Mouse (Mus musculus) hindbrain, embryonic 15.5 days (tissue): ENCODE data around the gene Oprm1. TPM values are rescaled to one million over a fixed set of nuclear protein-coding genes. Genes with fewer than 3 reads are reported as not detected.

Experiments
- ATAC-seq: fragments of 200-750 bp; cut with Nextera tagmentation; 2 replicates; pipeline ENCODE4 v1.8.0; 2017; ENCODE audit warnings: low read depth, moderate number of reproducible peaks, moderate TSS enrichment; ENCODE audit not compliant: low FRiP score
- H3K27ac ChIP-seq: fragments of 300-500 bp; sonication (generic); replicated peaks from 2 replicates; pipeline ENCODE4 v1.5.1; 2015; ENCODE audit warnings: mild to moderate bottlenecking, inconsistent platforms
- H3K27me3 ChIP-seq: fragments of 300-500 bp; sonication (generic); 2 replicates; pipeline ENCODE4 v1.6.1; 2015; ENCODE audit warnings: control low read depth, inconsistent platforms
- H3K36me3 ChIP-seq: fragments of 300-500 bp; sonication (generic); 2 replicates; pipeline ENCODE4 v1.6.1; 2015; ENCODE audit warnings: control low read depth, inconsistent platforms
- H3K4me1 ChIP-seq: fragments of 300-500 bp; sonication (generic); replicated peaks from 2 replicates; pipeline ENCODE4 v1.6.1; 2015; ENCODE audit warnings: control low read depth, inconsistent platforms
- H3K4me2 ChIP-seq: fragments of 300-500 bp; sonication (generic); 2 replicates; pipeline ENCODE4 v1.6.1; 2015; ENCODE audit warnings: moderate library complexity, mild to moderate bottlenecking, inconsistent platforms
- H3K4me3 ChIP-seq: fragments of 300-500 bp; sonication (generic); 2 replicates; pipeline ENCODE4 v1.5.1; 2015; ENCODE audit warnings: mild to moderate bottlenecking, inconsistent platforms
- H3K9ac ChIP-seq: fragments of 300-500 bp; sonication (generic); 2 replicates; pipeline ENCODE4 v1.6.1; 2015; ENCODE audit warnings: inconsistent platforms
- H3K9me3 ChIP-seq: fragments of 300-500 bp; sonication (generic); 2 replicates; pipeline ENCODE4 v1.6.1; 2016; ENCODE audit warnings: control low read depth, inconsistent platforms
- WGBS: fragments of 180-500 bp; shearing (Covaris S2); methylation state at CpG from one replicate; pipeline ENCODE4 v1.1.7; 2015; 5-methylcytosine and 5-hydroxymethylcytosine counted together
- polyA plus RNA-seq: library from polyadenylated mRNA; unstranded; fragments of >200 nt; fragmentation: Nextera tagmentation; extraction: Ambion mirVana; gene quantifications from 2 replicates; pipeline ENCODE4 v1.2.1, GENCODE M21; 2015

Gene Oprm1
- polyA plus RNA-seq, 1 experiment from 2014 or later: 2.9 TPM

DNA sequence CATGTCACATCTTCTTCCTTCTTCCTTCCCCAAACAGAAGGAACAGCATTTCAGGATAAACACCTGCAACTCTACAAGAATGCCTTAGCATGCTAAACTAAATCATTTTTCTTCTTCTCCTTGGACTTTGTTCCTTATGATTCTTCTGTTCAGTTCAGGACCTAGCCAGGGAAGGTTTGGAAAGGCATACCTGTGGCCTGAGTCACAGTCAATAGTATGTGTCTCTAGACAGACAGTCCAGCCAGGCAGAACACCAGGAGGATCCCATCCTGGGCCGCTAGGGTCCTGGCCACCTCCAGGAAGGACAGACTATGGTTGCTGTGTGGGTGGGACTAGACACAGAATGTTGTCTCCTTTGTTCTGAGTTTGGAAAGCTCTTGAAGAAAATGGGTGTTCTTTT is 266.7 kb downstream of the Oprm1 start:
- Histone ChIP-seq H3K4me3 (no peak overlapping the region), H3K36me3 (no peaks in the 10 kb centered on the region), H3K9ac (no peak overlapping the region), H3K4me2 (no peak overlapping the region), H3K9me3 (no peaks in the 10 kb centered on the region), H3K27me3 (no peaks in the 10 kb centered on the region), H3K27ac (no peak overlapping the region), H3K4me1 (no peaks in the 10 kb centered on the region)
- 78% methylated on average over 1 of the region's 1 CpGs for WGBS
- ATAC-seq: no peak

DNA sequence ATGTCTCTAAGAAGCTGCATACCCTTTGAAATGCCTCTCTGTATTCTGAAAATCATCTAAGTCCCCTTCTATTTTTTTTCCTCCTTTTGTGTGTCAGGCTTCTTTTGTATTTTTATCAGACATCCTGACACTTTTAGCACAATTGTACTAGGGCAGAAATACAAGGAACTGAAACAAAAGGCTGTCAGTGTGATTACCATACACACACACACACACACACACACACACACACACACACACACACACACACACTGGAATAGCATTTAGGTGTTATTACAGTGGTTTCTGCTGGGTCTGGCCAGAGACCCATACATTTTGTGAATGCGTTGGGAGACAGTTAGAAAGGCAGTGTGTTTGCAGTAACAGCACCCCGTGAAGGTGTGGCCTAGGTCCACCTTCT is 275.2 kb downstream of the Oprm1 start:
- Histone ChIP-seq H3K4me1 (no peaks in the 10 kb centered on the region), H3K9ac (no peak overlapping the region), H3K4me2 (no peak overlapping the region), H3K27me3 (no peaks in the 10 kb centered on the region), H3K9me3 (no peaks in the 10 kb centered on the region), H3K36me3 (no peaks in the 10 kb centered on the region), H3K4me3 (no peak overlapping the region), H3K27ac (no peak overlapping the region)
- 89% methylated on average over 2 of the region's 2 CpGs for WGBS
- no peak for ATAC-seq

DNA sequence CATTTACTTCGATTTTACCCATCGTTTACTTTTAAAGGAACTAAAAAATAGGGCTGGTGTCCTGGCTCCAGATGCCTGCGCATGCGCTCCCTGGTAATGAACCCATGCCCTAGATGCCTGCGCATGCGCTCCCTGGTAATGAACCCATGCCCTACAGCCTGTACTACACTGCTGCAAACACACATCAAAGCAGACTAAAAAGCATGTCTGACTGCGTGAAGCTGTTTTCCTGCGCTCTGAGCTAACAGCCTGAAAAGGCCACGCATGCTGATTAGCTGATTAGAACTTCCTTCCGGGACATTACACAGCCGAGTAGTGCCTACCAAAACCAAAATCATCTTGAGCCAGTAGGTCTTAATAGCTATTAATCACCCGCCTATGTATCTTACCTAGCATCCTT is 277.2 kb downstream of the Oprm1 start:
- Histone ChIP-seq H3K9ac (no peak overlapping the region), H3K4me3 (no peak overlapping the region), H3K27me3 (no peaks in the 10 kb centered on the region), H3K4me1 (no peaks in the 10 kb centered on the region), H3K9me3 (no peaks in the 10 kb centered on the region), H3K4me2 (no peak overlapping the region), H3K36me3 (no peaks in the 10 kb centered on the region), H3K27ac (no peak overlapping the region)
- 62% methylated on average over 12 of the region's 12 CpGs for WGBS
- ATAC-seq: peak; percentile 61; the same call in 1 of the 2 replicates

DNA sequence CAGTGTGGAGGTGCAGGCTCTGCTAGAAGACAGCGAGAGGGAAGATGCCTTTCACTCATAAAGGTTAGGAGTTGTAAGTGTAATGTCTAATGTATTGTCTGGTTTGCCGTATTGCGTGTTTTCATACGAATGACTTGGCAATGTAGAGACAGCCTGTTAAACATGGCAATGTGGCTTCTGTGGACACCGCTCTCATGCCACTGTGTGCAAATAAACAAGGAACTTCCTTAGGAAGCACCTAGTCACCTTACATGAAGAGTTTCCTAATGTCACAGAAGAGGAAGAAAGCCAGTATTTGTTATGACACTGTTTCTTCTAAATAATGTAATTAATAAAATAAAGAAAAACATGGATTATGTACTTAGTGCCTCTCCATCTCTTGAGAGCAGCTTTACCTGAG is 278.9 kb downstream of the Oprm1 start:
- ATAC-seq: no peak
- Histone ChIP-seq H3K9ac (no peak overlapping the region), H3K9me3 (no peaks in the 10 kb centered on the region), H3K27me3 (no peaks in the 10 kb centered on the region), H3K27ac (no peak overlapping the region), H3K4me2 (no peak overlapping the region), H3K4me1 (no peaks in the 10 kb centered on the region), H3K36me3 (no peaks in the 10 kb centered on the region), H3K4me3 (no peak overlapping the region)
- WGBS: 90% methylated on average over 5 of the region's 5 CpGs

DNA sequence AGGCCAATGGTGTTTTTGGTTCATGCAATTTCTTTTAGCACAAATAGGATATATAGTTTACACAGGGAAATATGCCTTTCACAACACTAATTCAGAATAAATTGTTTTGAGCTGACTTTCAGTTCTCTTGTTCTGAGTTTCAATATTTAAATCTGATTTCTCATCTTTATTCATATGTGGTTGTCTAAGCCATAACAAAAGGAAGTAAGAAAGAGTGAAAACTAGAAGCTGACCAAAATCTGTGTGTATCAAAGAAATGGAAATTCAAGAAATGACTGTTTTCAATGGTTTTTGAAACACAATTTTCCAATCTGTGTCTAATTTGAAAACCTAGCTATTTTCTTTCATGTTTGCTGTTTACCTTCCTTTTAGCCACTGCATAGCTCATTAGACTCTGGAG is 282.7 kb downstream of the Oprm1 start:
- H3K9me3 ChIP-seq: no peaks in the 10 kb centered on the region
- no peak overlapping the region for H3K27ac ChIP-seq
- H3K4me2 ChIP-seq: no peak overlapping the region
- H3K4me3 ChIP-seq: no peak overlapping the region
- H3K27me3 ChIP-seq: no peaks in the 10 kb centered on the region
- H3K4me1 ChIP-seq: no peaks in the 10 kb centered on the region
- ATAC-seq: no peak
- H3K36me3 ChIP-seq: no peaks in the 10 kb centered on the region
- no peak overlapping the region for H3K9ac ChIP-seq

DNA sequence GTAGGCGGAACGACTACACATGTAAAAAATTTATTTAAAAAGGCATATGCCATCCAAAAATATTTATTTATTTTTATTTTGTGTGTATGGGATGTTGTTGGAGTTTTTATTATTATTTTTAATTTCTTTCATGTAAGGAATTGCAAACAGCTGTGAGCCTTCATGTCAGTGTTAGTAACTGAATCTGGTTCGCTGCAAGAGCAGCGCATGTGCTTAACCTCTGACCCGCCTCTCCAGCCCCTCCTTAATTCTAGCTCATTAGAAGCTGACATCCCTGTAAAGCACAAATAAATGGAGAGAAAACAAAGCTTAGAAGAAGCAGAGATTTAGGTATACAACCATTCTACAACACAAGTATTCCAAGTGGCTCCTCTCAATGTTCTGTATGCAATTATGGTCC is 285.6 kb downstream of the Oprm1 start:
- no peaks in the 10 kb centered on the region for H3K36me3 ChIP-seq
- peaks cover 2% of the 10 kb centered on the region; the same call in 1 of the 2 replicates for H3K4me1 ChIP-seq
- no peaks in the 10 kb centered on the region for H3K27me3 ChIP-seq
- WGBS: 76% methylated on average over 5 of the region's 5 CpGs
- no peak overlapping the region for H3K9ac ChIP-seq
- H3K4me2 ChIP-seq: no peak overlapping the region
- H3K9me3 ChIP-seq: no peaks in the 10 kb centered on the region
- no peak overlapping the region for H3K4me3 ChIP-seq
- H3K27ac ChIP-seq: no peak overlapping the region
- no peak for ATAC-seq

DNA sequence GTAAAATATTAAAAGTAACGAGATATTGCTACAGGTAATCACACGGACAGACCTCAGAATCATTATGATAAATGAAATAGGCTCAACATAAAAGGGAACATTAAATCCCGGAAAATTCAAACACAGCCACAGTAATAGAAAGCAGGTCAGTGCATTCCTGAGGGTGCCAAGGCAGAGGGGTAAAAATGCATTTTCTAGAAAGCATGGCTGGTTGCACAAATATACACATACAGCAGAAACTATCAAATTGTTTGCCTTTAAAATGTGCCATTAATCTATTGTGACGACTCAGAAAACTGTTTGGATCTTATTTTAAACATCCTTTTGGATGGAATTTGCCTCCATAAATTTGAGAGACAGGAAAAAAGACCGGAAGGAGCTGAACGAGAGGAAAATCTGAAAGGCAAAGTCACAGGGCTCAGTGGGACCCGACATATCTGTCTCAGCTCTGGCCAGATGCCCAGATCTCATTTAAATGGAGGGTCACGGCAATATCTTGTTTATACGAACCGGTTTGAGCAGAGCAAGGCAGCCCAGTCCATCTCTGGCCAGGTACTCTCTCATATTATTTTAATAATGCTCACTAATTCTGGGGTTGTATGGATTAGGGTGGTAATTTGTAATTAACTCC is 289.1 kb downstream of the Oprm1 start:
- Histone ChIP-seq H3K27me3 (no peaks in the 10 kb centered on the region), H3K27ac (no peak overlapping the region), H3K36me3 (no peaks in the 10 kb centered on the region), H3K4me1 (peaks cover 4% of the 10 kb centered on the region; the same call in 1 of the 2 replicates), H3K9me3 (no peaks in the 10 kb centered on the region), H3K4me3 (no peak overlapping the region), H3K4me2 (no peak overlapping the region), H3K9ac (no peak overlapping the region)
- 49% methylated on average over 10 of the region's 10 CpGs for WGBS
- 0 out of 2 replicates have a peak, but pooled peaks have one; percentile 72 for ATAC-seq

DNA sequence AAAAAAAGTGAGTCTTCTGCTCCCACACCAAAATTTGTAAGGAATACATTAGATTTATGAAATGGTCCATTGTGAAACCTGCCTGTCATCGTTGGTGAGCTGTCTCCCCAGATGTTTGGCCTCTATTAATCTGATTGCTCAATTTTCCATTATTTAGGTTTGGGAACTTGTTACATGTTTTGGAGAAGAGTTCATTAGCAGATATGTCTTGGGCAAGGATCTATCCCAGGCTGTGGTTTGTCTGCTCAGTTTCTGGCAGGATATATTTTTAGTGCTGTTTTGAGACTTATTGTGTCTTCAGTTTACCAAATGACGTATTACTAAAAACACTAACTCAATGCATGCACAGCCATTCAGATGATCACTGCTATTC is 289.6 kb downstream of the Oprm1 start:
- ATAC-seq: no peak
- no peak overlapping the region for H3K9ac ChIP-seq
- H3K27ac ChIP-seq: no peak overlapping the region
- WGBS: 83% methylated on average over 2 of the region's 2 CpGs
- peaks cover 7% of the 10 kb centered on the region; the same call in 1 of the 2 replicates for H3K4me1 ChIP-seq
- no peaks in the 10 kb centered on the region for H3K36me3 ChIP-seq
- no peaks in the 10 kb centered on the region for H3K9me3 ChIP-seq
- no peak overlapping the region for H3K4me2 ChIP-seq
- H3K4me3 ChIP-seq: no peak overlapping the region
- H3K27me3 ChIP-seq: no peaks in the 10 kb centered on the region

DNA sequence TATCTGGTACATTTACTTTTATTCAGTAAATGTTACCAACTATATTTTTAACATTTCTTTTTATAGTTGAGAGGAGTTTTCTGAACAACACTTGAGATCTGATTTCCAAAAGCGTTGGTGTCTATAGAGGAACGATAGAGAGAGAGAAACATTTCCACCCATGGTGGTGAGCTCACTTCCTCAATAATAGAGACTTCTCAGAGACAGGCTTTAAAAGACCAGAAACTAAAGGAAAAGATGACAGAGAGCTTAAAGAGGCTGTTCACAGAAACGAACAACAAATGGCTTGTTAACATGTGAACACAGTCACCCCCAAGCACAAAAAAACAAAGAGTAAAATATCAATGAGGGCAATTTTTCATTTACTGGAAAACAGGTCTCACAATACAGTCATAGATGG is 291.6 kb downstream of the Oprm1 start:
- H3K36me3 ChIP-seq: no peaks in the 10 kb centered on the region
- no peak overlapping the region for H3K4me2 ChIP-seq
- no peak overlapping the region for H3K9ac ChIP-seq
- H3K4me1 ChIP-seq: peaks cover 7% of the 10 kb centered on the region; the same call in 1 of the 2 replicates
- H3K27me3 ChIP-seq: no peaks in the 10 kb centered on the region
- no peak overlapping the region for H3K4me3 ChIP-seq
- no peak overlapping the region for H3K27ac ChIP-seq
- no peaks in the 10 kb centered on the region for H3K9me3 ChIP-seq
- WGBS: 78% methylated on average over 3 of the region's 3 CpGs
- no peak for ATAC-seq

DNA sequence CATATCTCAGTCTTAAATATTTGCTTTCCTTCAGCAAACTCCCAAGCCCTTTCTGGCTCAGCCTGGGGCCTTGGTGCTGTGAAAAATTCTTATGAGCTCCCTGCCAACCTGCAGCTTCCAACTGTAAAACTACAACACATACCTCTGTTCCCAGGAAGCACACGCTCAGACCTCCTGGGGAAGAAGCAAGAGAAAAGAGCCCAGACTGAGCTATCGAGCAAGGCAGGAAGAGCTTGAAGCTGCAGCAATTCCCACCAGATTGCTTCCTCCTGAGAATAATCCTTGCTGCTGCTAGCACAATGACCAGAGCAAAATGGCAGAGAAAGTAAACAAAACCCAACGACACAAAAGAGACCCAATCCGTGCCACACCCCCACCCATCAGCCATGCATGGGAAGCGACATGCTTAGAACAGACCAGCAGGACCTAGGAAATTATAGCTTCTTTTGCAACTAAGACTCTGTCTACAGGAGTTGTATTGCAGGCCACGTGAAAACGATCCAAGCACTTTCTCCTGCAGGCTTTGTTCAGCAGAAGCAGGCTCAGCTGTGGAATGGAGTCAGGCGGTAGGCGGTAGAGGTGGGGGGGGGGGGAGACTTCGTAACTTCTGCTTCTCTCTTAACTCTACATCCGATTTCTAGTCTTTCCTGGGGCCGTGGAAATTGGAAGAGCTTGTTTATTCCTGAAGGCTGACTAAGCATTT is 294.2 kb downstream of the Oprm1 start, which contains the start of gene Ipcef1:
Gene Ipcef1 (minus strand): TSS at position 164 of the 703 bp plus-strand sequence.
- H3K27ac ChIP-seq: no peak within 1 kb of the TSS
- H3K4me1 ChIP-seq: peaks cover 6% of the 10 kb centered on the region; the same call in 1 of the 2 replicates
- H3K9me3 ChIP-seq: no peaks in the 10 kb centered on the region
- H3K27me3 ChIP-seq: no peaks in the 10 kb centered on the region
- peak; percentile 77; the same call in 1 of the 2 replicates for ATAC-seq
- H3K4me3 ChIP-seq: no peak within 1 kb of the TSS
- H3K9ac ChIP-seq: no peak within 1 kb of the TSS
- H3K36me3 ChIP-seq: no peaks in the 10 kb centered on the region
- 22% methylated on average over 12 of the region's 12 CpGs for WGBS
- H3K4me2 ChIP-seq: peak within 1 kb of the TSS; percentile 30; the same call in 1 of the 2 replicates

DNA sequence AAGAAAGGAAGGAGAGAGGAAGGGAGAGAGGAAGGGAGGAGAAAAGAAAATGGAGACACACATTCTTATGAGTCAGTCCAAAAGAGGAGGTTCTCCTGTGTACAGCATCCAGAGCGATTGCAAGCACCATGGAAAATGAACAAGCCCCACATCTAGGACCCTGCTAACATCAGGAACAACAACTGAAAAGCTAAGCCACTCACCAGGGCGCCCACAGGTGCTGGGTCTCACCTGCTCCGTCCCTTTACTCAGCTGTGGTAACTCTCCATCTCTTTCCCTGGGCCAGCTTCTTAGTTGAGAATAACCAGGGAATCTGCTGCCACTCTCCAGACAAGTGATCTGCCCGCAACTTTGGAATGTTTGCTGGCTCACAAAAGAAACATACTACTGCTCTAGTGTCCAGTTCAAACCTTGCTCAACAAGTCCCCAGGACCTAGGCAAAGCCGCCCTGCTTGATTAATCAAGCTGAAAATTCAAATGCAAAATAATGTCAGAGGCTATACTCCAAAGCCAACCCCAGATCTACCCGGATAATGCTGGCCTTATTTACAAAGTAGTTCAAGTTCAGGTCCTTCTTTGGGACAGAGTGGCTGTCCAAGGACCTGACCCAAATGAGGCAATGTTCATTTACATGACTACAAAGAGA is 296.4 kb downstream of the Oprm1 start:
- no peak overlapping the region for H3K27ac ChIP-seq
- no peaks in the 10 kb centered on the region for H3K27me3 ChIP-seq
- 77% methylated on average over 6 of the region's 6 CpGs for WGBS
- H3K4me2 ChIP-seq: no peak overlapping the region
- no peaks in the 10 kb centered on the region for H3K9me3 ChIP-seq
- no peak overlapping the region for H3K4me3 ChIP-seq
- no peaks in the 10 kb centered on the region for H3K36me3 ChIP-seq
- no peak for ATAC-seq
- H3K9ac ChIP-seq: no peak overlapping the region
- 0 out of 2 replicates have a peak, but pooled peaks cover 4% of the 10 kb centered on the region for H3K4me1 ChIP-seq

DNA sequence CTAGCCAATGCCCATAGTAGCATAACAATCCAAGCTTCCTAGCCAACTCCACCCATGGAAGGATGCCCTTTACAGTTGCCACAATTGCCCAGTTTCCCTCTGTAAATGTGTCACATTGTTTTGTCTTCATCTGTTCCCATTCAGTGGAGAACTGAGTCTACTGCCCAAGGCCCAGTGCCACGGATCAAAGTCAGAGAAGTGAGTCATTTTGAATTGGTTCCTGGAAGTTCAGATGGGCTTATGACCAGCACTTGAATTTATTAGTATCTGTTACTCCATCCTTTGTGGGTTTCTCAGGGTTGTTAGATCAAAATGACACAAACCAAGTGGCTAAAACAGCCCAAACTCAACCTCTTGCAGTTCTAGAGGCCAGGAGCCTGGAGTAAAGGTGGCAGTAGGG is 299.2 kb downstream of the Oprm1 start:
- WGBS: 81% methylated on average over 1 of the region's 1 CpGs
- ATAC-seq: no peak
- Histone ChIP-seq H3K9me3 (no peaks in the 10 kb centered on the region), H3K27me3 (no peaks in the 10 kb centered on the region), H3K36me3 (no peaks in the 10 kb centered on the region), H3K4me2 (no peak overlapping the region), H3K9ac (no peak overlapping the region), H3K4me1 (0 out of 2 replicates have a peak, but pooled peaks cover under 1% of the 10 kb centered on the region), H3K27ac (no peak overlapping the region), H3K4me3 (no peak overlapping the region)
